Mouse (Mus musculus): ENCODE data around the gene Pik3c2b.
A peak's percentile ranks its signal among the peaks of the same experiment; 100 is the strongest.

DNA sequence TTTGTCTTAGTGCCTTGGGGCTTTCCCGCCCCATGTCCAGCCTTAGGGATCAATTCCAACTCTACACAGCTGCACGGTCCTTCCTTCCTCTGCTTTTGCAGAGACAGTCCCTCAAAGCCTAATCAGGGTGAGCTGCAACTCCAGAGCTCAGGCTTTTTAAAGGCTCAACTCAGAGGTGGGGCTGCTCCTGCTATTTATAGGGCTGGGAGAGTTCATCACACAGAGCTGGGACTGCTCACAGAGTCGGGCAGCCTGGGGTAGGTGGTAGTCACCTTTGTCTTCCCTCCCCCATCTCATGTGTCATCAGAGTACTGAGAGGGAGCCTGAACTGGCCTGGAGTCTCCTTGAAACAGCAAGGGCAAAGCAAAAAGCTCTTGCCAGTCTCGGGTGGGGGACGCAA is 22.8 kb downstream of the Pik3c2b start:
- TF ChIP-seq CTCF (IDR thresholded peaks at IDR 0.05): no peak
- TF ChIP-seq POLR2A (IDR thresholded peaks at IDR 0.05; ENCODE audit: insufficient read depth, low read depth, low read length): peak; percentile 96
